Mouse (Mus musculus) lung, embryonic 14.5 days (tissue): ENCODE measurements at regions not wholly inside any gene's neighbourhood (a gene's known extent, or its start where the extent isn't known, plus 50 kb on each side); places are given as distances from the start of the nearest gene placed in this dataset.
A peak's percentile ranks its signal among the peaks of the same experiment; 100 is the strongest.

Source experiments
- ATAC-seq: fragments of 200-750 bp; cut with Nextera tagmentation; 2 replicates; pipeline ENCODE4 v1.8.0; 2017; ENCODE audit warnings: mild to moderate bottlenecking, moderate TSS enrichment, moderate library complexity; ENCODE audit not compliant: insufficient read depth
- DNase-seq: peaks from one replicate; pipeline ENCODE4 v3.0.0-alpha.2; 2015
- H3K27ac ChIP-seq: fragments of 300-500 bp; sonication (generic); 2 replicates; pipeline ENCODE4 v1.5.1; 2014; ENCODE audit warnings: low read depth, mild to moderate bottlenecking, moderate library complexity
- H3K27me3 ChIP-seq: fragments of 300-500 bp; sonication (generic); 2 replicates; pipeline ENCODE4 v1.6.1; 2014; ENCODE audit warnings: low read length, control low read depth; ENCODE audit not compliant: insufficient read depth
- H3K36me3 ChIP-seq: fragments of 300-500 bp; sonication (generic); 2 replicates; pipeline ENCODE4 v1.6.1; 2014; ENCODE audit warnings: control low read depth; ENCODE audit not compliant: insufficient read depth
- H3K4me1 ChIP-seq: fragments of 300-500 bp; sonication (generic); 2 replicates; pipeline ENCODE4 v1.6.1; 2014; ENCODE audit warnings: antibody characterized with exemption, control low read depth; ENCODE audit not compliant: insufficient read depth
- H3K4me2 ChIP-seq: fragments of 300-500 bp; sonication (generic); 2 replicates; pipeline ENCODE4 v1.6.1; 2014; ENCODE audit warnings: mild to moderate bottlenecking
- H3K4me3 ChIP-seq: fragments of 300-500 bp; sonication (generic); 2 replicates; pipeline ENCODE4 v1.5.1; 2014; ENCODE audit warnings: low read depth, low read length
- H3K9ac ChIP-seq: fragments of 300-500 bp; sonication (generic); 2 replicates; pipeline ENCODE4 v1.6.1; 2014
- H3K9me3 ChIP-seq: fragments of 300-500 bp; sonication (generic); 2 replicates; pipeline ENCODE4 v1.6.1; 2016; ENCODE audit warnings: low read depth, low read length, control low read depth
- CTCF ChIP-seq: IDR thresholded peaks from 2 replicates; pipeline ENCODE4 v1.5.1; 2016; ENCODE audit warnings: antibody characterized with exemption, low read depth
- WGBS: fragments of 180-500 bp; shearing (Covaris S2); extraction: QIAGEN DNeasy Blood & Tissue Kit; methylation state at CpG from one replicate; pipeline ENCODE4 v1.1.7; 2014; 5-methylcytosine and 5-hydroxymethylcytosine counted together

GRCm38 (mm10) chr2:50365221-50365620 lies 68.6 kb upstream of the Mmadhc start:
- Histone ChIP-seq H3K9me3 (no peaks in the 10 kb centered on the region), H3K27me3 (no peaks in the 10 kb centered on the region), H3K4me1 (no peaks in the 10 kb centered on the region), H3K27ac (no peak overlapping the region), H3K4me3 (no peak overlapping the region), H3K4me2 (no peak overlapping the region), H3K36me3 (no peaks in the 10 kb centered on the region), H3K9ac (no peak overlapping the region)
- DNase-seq (no peak), ATAC-seq (no peak)
- 84% methylated on average over 6 of the region's 6 CpGs for WGBS
- no peak for TF ChIP-seq CTCF

- no peaks in the 10 kb centered on the region for H3K9me3 ChIP-seq
- no peaks in the 10 kb centered on the region for H3K36me3 ChIP-seq
- H3K4me1 ChIP-seq = no peaks in the 10 kb centered on the region
- H3K27ac ChIP-seq = no peak overlapping the region
- ATAC-seq (no peak), DNase-seq (no peak)
- H3K4me3 ChIP-seq = no peak overlapping the region
- no peak overlapping the region for H3K9ac ChIP-seq
- no peak overlapping the region for H3K4me2 ChIP-seq
- TF ChIP-seq CTCF = no peak
- no peaks in the 10 kb centered on the region for H3K27me3 ChIP-seq
- whole genome bisulfite sequencing = 78% methylated on average over 2 of the region's 2 CpGs
Observed at GRCm38 (mm10) chr2:50356089-50356488, 59.5 kb upstream of the Mmadhc start.

- Histone ChIP-seq H3K4me2 (no peak overlapping the region), H3K4me3 (no peak overlapping the region), H3K4me1 (no peaks in the 10 kb centered on the region), H3K9me3 (no peaks in the 10 kb centered on the region), H3K27me3 (no peaks in the 10 kb centered on the region), H3K9ac (no peak overlapping the region), H3K27ac (no peak overlapping the region; the same call in 1 of the 2 replicates), H3K36me3 (no peaks in the 10 kb centered on the region)
- TF ChIP-seq CTCF = no peak
- 62% methylated on average over 10 of the region's 10 CpGs for WGBS
- DNase-seq = peak; percentile 89
- ATAC-seq = peak; percentile 89
Observed at GRCm38 (mm10) chr2:50347486-50348265, 51.1 kb upstream of the Mmadhc start.
